Mouse (Mus musculus) ES-E14 (cell line): ENCODE data around the gene Dnajc5g. TPM values are rescaled to one million over a fixed set of nuclear protein-coding genes. Genes with fewer than 3 reads are reported as not detected.

Source experiments
- DNase-seq: peaks from one replicate; pipeline ENCODE4 v3.0.0-alpha.2; 2013; ENCODE audit warnings: low read depth, low spot score
- H3K27ac ChIP-seq: 2 replicates; pipeline ENCODE4 v1.5.1; 2012; ENCODE audit warnings: low read depth, mild to moderate bottlenecking, low read length, moderate library complexity, mixed read lengths; ENCODE audit not compliant: poor library complexity, insufficient read depth, severe bottlenecking
- H3K36me3 ChIP-seq: 2 replicates; pipeline ENCODE4 v1.6.1; 2012; ENCODE audit warnings: mild to moderate bottlenecking, low read length, moderate library complexity, mixed read lengths; ENCODE audit not compliant: control insufficient read depth, poor library complexity, insufficient read depth, severe bottlenecking
- H3K4me1 ChIP-seq, 2 experiments: fragments of 150-350 bp in 1 of 2; sonication (generic) in 1 of 2; 2 replicates each; pipeline ENCODE4 v1.6.1; 2012; ENCODE audit warnings: low read length in 2 of 2, mild to moderate bottlenecking in 1 of 2, mixed read lengths in 1 of 2; ENCODE audit not compliant: control insufficient read depth in 2 of 2, insufficient read depth in 2 of 2, poor library complexity in 1 of 2
- H3K4me3 ChIP-seq, 2 experiments: fragments of 150-350 bp in 1 of 2; sonication (generic) in 1 of 2; 2 replicates each; pipeline ENCODE4 v1.5.1; 2012; ENCODE audit warnings: low read length in 2 of 2, low read depth in 1 of 2, mild to moderate bottlenecking in 1 of 2, mixed read lengths in 1 of 2; ENCODE audit not compliant: insufficient read depth in 1 of 2, poor library complexity in 1 of 2, severe bottlenecking in 1 of 2
- H3K9ac ChIP-seq: 2 replicates; pipeline ENCODE4 v1.6.1; 2012; ENCODE audit warnings: low read depth, mild to moderate bottlenecking, low read length, mixed read lengths; ENCODE audit not compliant: poor library complexity, insufficient read depth, severe bottlenecking
- H3K9me3 ChIP-seq: fragments of 150-350 bp; sonication (generic); 2 replicates; pipeline ENCODE4 v1.6.1; 2012; ENCODE audit warnings: low read depth, mild to moderate bottlenecking, low read length; ENCODE audit not compliant: control insufficient read depth, insufficient read depth
- CHD2 ChIP-seq: IDR thresholded peaks from 2 replicates; pipeline ENCODE4 v1.6.1; 2014; ENCODE audit warnings: mild to moderate bottlenecking, low read depth, low read length, inconsistent platforms
- HCFC1 ChIP-seq: IDR thresholded peaks from 2 replicates; pipeline ENCODE4 v1.6.1; 2012; ENCODE audit warnings: low read length, inconsistent platforms, borderline replicate concordance; ENCODE audit not compliant: insufficient read depth
- MAFK ChIP-seq: IDR thresholded peaks from 2 replicates; pipeline ENCODE4 v1.6.1; 2014; ENCODE audit warnings: mild to moderate bottlenecking, low read depth, low read length, inconsistent platforms; ENCODE audit not compliant: insufficient read depth
- ZC3H11A ChIP-seq: IDR thresholded peaks from 2 replicates; pipeline ENCODE4 v1.6.1; 2012; ENCODE audit warnings: low read depth, mild to moderate bottlenecking, inconsistent platforms, low read length, borderline replicate concordance
- ZNF384 ChIP-seq: IDR thresholded peaks from 2 replicates; pipeline ENCODE4 v1.6.1; 2012; ENCODE audit warnings: low read depth, low read length, inconsistent platforms
- in situ Hi-C, 2 experiments: fragments of 600-800 bp; cut with MboI; formaldehyde crosslinking; loops; one replicate each; pipeline ENCODE4 v1.15.1; 2025; ENCODE audit warnings: low sequenced_read_pairs in 2 of 2, inconsistent platforms in 1 of 2; ENCODE audit not compliant: unreplicated experiment in 2 of 2
- total RNA-seq: library from RNA; depleted of rRNA; stranded (reverse); fragments of 300-350 nt; gene quantifications from 2 replicates; pipeline ENCODE4 v1.2.3, GENCODE M21; 2012

Gene Dnajc5g
- total RNA-seq, 1 experiment: 0.67 TPM

DNA sequence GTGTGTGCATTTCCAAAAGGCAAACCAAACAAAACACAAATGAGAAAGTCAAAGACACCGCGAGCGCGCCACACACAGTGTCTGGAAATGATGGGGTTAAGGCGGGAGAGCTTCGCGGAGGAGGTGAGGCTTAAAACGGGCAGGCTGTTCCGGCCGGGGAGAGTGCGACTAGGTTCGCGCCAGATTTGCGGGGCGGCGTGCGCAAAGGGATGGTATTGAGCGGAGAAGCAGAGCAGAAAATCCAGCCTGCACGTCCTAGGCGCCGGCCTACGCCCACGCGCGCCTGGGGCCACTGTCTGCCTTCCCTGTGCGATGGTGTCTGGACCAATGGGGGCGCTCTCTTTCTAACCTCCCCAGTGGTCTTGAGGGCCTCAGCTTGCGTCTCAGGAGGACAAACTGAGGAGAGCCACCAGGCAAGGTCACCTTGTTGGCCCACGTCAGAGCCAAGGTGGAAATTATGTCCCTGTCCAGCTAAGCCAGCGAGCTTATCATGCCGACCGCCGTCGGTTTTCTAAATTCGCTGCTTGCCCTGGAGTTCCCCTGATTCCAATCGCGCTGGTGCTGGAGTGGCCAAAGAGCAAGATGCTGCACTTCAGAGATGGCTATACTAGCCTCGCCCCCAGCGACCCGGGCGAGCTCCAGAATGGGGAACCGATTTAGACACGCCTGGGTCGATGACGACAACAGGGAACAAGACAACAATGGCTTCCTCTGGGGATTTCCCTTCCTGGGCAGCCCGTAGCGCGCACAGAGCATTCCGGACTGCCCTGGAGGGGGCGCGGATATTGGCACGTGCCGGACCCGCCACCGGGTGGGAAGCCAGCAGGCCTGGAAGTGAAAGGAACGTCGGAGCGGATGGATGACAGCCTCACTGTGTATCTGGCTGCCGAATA lies 11.0 kb upstream of the Dnajc5g start:
- in situ Hi-C loops: no loop called here
- Histone ChIP-seq H3K36me3 (no peaks in the 10 kb centered on the region), H3K4me3 (peak overlapping the region; percentile 71 to 92), H3K9me3 (no peaks in the 10 kb centered on the region), H3K9ac (peak overlapping the region; percentile 36), H3K4me1 (peaks cover 2 to 6% of the 10 kb centered on the region in 2 experiments; a peak in 2 of 4 replicates), H3K27ac (no peak overlapping the region)
- DNase-seq: no peak
- no peak for TF ChIP-seq MAFK
- no peak for TF ChIP-seq ZC3H11A
- TF ChIP-seq ZNF384: no peak
- TF ChIP-seq CHD2: no peak
- no peak for TF ChIP-seq HCFC1

DNA sequence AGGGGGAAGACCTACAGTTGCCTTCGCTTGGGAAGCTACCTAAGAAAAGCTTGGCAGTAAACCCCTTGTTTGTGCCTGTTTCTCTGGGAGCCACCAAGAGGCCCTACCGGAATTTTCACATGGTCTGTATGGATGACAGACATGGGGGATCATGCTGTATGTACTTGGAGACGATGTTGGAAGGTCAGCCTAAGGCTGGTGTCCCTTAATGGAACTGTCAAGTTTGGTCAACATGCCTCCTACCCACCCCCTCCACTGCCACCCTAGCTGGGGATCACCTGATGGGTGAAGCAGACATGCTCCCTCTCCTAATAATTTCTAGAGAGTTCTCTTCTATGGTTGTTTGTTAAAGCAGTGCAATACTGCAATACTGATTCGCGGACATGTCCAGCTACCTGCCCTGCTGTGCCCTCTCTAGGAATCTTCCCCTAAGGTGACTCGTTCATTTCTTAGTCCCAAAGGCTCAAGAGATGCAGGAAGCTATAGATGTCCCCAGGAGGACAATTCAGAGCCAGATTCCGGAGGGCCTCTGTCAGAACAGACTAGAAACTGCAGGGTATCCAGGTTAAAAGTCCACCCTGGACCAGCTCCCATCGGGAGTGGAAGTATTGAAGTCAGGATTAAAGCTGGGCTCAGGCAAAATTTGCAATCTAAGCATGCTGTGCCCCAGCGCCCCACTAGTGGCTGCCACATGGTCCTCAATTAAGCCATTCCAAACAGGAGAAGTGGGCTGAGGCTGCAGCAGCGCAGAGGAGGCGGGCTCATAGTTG lies 10.2 kb upstream of the Dnajc5g start:
- DNase-seq: no peak
- Histone ChIP-seq H3K9me3 (no peaks in the 10 kb centered on the region), H3K9ac (no peak overlapping the region), H3K27ac (no peak overlapping the region), H3K36me3 (no peaks in the 10 kb centered on the region), H3K4me1 (peaks cover 2 to 6% of the 10 kb centered on the region in 2 experiments; a peak in 2 of 4 replicates), H3K4me3 (peak overlapping the region; percentile 71 to 92; a peak in 1 of 4 replicates)
- in situ Hi-C loops: no loop called here
- TF ChIP-seq CHD2 (no peak), ZC3H11A (no peak), HCFC1 (no peak), MAFK (no peak), ZNF384 (no peak)

GRCm38 (mm10) chr5:31108000-31108490 lies 2.0 kb downstream of the Dnajc5g start, which contains the start of gene Slc30a3:
TSS of gene Slc30a3 (minus strand) at chr5:31108237.
- no peak within 1 kb of the TSS for H3K27ac ChIP-seq
- DNase-seq: no peak
- TF ChIP-seq HCFC1: no peak
- no peak for TF ChIP-seq ZC3H11A
- TF ChIP-seq CHD2: no peak
- TF ChIP-seq ZNF384: no peak
- no peak for TF ChIP-seq MAFK
- in situ Hi-C loops: no loop called here
- no peaks in the 10 kb centered on the region for H3K9me3 ChIP-seq
- H3K9ac ChIP-seq: no peak within 1 kb of the TSS
- no peaks in the 10 kb centered on the region for H3K36me3 ChIP-seq
- 0 out of 4 replicates have a peak within 1 kb of the TSS, but pooled peaks of 1 of the 2 experiments have one; percentile 25 for H3K4me3 ChIP-seq
- no peaks in the 10 kb centered on the region for H3K4me1 ChIP-seq

GRCm38 (mm10) chr5:31110781-31111180 lies 4.7 kb downstream of the Dnajc5g start:
- Histone ChIP-seq H3K36me3 (no peaks in the 10 kb centered on the region), H3K27ac (no peak overlapping the region), H3K9ac (no peak overlapping the region), H3K4me3 (no peak overlapping the region), H3K9me3 (no peaks in the 10 kb centered on the region), H3K4me1 (no peaks in the 10 kb centered on the region)
- TF ChIP-seq MAFK (0 out of 2 replicates have a peak, but pooled peaks have one; percentile 21), HCFC1 (no peak), ZNF384 (no peak), CHD2 (no peak), ZC3H11A (no peak)
- in situ Hi-C loops: no loop called here
- DNase-seq: no peak
